Mouse (Mus musculus) lung, adult 2 months (tissue): ENCODE data around the gene Fam234b.

ENCODE experiments used
- CTCF ChIP-seq: fragments of 200-500 bp; IDR thresholded peaks from 2 replicates; pipeline ENCODE4 v1.5.1; 2011; ENCODE audit warnings: mild to moderate bottlenecking, low read length, control low read depth; ENCODE audit not compliant: insufficient read depth
- POLR2A ChIP-seq: fragments of 200-500 bp; IDR thresholded peaks from 2 replicates; pipeline ENCODE4 v1.6.1; 2011; ENCODE audit warnings: low read depth, mild to moderate bottlenecking, control low read depth, low read length, borderline replicate concordance; ENCODE audit errors: extremely low read depth

DNA sequence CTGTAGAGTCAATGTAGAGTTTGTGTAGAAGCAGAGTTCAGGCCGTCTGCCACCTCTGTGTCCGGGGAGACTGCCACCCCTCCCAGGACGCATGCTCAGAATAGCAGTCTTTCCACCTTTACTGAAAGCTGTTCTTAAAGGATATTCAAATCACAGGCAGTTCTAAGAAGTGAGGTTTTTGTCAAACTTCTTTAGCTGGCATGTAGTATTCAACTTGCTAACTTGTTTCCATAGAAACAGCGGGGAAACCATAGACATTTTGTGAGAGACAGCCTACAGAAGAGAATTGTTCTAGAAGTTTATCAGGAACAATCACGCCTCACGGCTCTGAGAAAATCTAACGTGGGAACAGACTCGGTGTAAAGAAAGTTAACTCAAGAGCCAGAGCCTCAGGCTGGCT, 9.1 kb downstream of the Fam234b start:
- TF ChIP-seq CTCF (no peak), POLR2A (no peak)
